Mouse (Mus musculus) cerebellum, adult 8-10 months (tissue): ENCODE data around the gene Tat.

Experiments used
- DNase-seq: peaks from one replicate; pipeline ENCODE4 v3.0.0; 2022

The Tat gene

DNA sequence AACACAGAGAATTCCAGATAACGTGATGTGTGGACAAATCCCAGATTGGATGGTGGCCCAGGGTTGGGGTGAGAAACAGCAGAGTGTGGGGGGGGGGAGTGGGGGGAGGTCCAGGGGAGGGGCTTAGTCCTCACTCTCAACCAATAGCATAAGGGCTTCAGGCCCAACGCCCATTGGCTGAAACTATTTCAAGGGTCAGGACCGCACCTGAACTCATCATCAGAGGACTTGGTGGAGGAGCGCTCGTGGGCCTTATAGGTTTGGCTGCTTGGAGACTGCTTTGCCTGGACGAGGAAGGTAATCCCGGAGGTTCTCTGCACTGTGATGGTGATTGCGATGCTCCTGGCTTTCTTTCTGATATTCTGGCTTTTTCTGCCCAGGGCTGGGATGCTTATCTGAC lies at the start of gene Tat:
TSS of gene Tat (plus strand) at position 214 of the 400 bp plus-strand sequence.
- no peak for DNase-seq

DNA sequence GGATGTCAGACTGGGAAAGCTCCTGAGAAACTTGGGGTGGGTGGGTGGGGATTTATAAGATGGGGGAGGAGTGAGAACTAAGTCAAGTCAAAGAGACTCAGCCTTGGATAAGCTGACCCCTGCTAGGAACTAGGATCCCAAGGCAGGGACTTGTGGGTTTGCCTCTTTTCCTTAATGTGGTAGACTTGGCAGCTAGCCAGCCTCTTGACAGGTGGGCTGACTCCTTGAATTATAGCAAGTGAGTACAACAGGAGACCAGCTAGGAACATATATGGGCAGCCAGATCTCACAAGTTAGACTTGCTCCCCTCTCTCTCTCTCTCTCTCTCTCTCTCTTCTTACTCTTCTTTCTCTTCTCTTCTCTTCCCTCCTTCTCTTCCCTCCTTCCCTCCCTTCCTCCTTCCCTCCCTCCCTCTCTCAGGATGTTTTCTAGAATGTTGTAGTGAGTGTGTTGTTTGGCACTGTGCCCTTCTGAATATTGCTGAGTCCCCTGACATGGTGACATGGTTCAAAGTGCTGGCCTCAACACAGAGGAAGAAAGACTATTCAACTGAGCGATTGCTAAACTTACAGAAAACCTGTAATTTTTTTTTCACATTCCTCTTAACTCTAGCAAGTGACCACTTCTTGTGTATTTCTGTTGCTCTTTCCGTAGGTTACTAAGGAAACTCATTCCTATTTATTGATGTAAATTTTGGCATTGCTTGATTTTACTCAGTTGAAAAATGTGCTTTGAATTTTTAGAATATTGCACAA lies 48.5 kb upstream of the Tat start:
- no peak for DNase-seq

DNA sequence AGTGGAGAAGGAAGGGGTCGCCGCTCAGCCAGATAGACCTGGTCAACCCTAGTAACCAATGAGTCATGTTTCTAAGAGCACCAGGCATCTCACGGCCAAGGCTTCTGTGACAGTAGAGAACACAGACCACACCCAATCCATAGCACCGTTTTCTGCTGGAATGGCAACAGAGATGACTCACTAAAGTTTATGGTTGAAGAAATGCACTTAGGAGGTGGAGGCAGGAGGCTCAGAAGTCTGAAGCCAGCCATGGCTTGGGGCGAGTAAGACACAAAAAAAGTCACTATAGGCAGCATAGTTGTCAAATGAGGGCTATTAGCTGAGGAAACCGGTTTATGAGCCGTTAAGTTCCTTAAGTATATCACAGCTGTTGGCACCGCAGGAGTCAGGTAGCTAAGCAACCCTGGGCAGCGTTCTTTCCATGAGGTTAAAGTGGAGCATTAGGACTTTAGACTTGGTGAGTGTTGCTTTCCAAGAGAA lies 45.0 kb upstream of the Tat start:
- DNase-seq, result no peak

DNA sequence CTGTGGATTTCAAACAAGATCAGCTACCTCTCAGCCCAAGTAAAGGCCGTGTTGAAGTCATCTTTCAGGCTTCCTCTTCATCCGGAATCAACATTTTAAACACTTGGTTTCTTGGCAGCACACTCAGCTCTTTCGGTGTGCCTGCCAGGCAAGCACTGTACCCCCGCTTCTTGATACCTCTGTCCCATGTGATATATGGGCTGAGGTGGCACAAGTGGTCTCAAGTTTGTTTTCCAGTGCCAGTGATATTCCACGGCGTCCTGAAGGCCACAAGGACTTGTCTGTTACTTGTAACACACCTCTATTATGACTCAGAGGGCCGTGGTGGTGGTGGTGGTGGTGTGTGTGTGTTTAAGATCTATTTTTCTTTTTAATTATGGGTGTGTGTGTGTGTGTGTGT lies 44.5 kb upstream of the Tat start:
- no peak for DNase-seq

DNA sequence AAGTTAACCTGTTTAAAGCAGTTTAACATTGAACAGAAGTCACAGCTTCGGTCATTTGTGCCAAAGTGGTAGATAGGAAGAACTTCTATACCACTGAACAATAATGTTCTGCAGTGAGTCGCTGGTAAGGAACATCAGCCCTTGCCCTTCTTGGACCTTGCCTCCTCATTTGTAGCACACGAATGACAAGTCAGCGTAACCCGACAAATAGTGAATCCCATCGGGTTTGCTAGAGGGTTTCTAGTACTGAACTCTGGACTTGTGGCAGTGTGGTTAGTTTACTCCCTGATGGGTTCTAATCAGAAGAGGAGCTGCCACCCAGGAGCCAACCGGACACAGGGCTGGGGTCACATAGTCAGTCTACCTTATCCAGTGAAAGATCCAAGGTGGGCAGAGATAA lies 44.0 kb upstream of the Tat start:
- DNase-seq, result no peak

DNA sequence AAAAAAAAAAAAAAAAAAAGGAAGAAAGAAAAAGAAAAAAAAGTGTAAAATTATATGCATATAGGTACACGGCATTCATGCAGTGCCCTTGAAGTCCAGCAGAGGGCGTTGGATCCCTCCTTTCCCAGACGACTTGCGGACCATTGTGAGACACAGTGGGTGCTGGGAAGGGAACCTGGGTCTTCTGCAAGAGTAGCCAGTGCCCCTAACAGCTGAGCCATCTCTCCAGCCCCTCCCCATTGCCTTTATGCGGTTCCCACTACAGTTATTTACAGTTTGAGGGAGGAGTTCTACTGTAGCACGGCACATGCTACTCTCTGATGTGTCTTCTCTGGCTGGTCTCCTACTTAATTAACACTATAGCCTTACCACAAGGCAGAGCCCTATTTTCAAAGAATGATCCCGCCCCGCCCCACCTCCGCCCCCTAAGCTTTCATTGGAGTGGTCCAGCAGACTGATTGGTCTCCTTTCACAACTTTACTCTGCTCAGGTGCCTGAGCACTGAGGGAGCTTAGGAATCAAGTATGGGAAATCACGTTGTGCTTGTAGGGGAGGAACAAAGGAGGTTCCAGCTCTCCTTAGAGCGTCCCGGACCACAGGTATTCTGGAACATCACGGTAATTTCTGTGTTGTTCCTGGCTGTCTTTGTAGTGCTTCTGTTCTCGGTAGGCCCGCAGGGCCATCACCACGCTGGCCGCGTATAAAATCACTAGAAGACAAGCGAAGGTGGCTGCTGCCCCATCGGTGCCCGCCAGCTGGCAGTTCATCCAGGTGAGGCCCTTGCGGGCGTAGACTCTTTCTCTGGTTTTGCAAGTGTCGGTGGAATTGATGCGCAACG lies 42.6 kb upstream of the Tat start:
- DNase-seq, result peak; percentile 44

DNA sequence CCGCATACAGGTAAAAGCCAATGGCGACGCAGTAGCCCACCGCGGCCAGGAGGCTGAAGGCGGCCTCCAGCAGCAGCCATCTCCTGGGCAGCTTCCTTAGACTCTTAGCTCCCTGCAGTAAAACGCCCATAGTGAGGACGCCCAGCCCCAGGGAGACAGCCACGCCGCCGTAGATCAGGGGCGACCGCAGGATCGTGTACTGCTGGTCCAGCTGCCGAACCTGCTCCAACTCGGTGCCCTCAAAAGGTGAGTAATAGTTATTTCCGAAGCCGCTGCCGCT lies 42.0 kb upstream of the Tat start:
- peak; percentile 12 for DNase-seq

DNA sequence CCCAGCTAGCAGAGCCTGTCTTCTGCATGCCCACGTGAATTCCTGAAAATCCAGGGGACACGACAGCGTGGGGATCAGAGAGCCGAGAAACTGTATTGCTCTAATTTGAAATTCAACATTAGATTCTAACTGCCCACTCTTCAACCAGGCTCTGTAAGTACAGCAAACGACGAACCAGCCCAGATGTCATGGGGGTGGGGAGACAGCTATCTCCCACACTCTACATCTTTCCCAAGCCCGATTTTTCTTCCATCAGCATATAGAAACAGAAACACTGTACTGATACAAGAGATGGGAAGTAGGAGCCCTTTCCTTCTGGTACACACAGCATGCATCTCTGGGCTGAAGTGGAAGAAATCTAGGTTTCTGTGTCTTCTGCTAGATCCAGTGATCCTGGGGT lies 38.1 kb upstream of the Tat start:
- no peak for DNase-seq

DNA sequence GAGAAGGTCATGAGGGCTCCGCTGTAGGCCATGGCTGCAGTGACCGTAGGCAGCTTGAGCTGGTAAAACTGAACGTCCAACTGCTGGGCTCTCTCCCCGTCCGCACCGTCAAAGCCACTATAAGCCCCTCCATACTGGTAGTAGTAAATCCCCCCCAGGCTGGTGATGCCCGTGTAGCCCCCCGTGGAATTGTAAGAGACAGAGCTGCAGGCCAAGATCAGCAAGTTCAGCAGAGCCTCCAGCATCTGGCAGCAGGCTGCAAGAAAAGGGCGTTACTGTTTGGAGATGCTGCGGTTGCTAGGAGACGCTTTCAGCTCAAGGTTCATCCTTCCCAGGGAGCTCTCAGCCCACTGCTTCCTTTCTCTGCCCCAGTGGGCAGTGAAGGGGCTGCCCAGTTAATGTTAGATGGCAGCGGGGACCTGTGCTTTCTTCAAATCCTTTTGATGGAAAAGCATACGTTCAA lies 35.7 kb upstream of the Tat start:
- DNase-seq, result no peak

DNA sequence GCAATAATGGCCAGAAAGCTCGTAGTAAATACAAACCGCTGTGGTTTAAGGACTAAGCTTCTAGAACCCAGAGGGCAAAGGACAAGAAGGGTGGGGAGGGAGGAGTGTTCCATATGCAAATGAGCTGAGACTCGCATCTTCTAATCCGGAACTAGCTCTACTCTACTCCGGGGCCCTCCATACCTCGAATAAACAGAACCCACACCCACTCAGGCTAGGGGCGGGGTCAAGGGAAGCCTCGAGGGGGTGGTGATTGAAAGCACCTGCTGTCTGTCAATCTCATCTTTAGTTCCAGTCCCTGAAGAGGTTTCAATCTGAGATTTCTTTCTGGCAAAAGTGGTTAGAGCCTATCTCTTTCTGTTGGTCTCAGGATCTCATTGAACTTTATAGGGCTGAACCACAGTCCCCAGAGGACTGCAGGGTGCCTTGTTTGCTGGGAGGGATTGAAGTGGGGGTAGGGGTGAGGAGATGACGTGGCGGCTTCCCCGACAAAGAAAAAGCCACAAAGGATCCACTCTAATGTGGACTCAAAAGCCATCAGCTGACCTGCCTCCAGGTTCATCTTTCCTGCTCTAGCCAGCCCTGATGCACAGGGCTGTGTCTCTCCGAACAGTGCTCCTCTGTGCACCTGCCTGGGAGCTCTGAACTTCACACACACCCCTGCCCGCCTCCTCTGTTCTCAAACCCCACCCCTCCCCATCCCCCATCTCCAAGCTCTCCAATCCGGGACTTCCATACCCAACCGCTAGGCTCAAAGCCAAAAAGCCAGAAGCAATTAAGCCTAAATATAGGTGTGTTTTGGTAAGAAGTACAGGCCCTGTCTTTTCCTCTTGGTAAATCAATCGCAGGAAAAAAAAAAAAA lies 32.8 kb upstream of the Tat start:
- no peak for DNase-seq

DNA sequence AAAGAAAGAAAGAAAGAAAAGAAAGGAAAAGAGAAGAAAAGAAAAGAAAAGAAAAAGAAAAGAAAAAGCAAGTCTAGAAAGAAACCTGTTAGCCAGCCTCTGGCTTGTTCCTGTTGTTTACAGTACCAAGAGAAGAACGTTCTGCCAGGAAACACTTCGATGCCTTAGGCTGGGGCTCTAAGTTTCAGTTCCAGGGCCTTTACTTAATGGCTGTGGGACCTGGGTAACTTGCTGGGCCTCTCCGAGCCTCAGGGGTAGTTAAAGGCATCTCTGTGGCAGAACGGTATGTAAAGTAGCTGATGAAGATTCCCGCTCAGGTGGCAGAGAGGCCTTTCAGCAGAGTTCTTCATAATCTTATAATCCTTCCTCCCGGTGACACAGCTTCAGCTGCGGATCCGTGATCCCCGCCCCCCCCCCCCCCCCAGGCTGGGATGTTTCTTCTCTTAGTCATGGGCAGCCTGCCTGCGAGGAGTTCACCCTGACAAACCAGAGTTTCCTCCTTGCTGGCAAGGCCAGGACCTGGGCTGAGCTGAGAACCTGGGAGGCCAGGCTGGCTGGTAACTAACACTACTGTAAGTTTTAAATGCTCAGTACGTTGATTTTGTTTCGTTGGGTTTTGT lies 32.1 kb upstream of the Tat start:
- no peak for DNase-seq

DNA sequence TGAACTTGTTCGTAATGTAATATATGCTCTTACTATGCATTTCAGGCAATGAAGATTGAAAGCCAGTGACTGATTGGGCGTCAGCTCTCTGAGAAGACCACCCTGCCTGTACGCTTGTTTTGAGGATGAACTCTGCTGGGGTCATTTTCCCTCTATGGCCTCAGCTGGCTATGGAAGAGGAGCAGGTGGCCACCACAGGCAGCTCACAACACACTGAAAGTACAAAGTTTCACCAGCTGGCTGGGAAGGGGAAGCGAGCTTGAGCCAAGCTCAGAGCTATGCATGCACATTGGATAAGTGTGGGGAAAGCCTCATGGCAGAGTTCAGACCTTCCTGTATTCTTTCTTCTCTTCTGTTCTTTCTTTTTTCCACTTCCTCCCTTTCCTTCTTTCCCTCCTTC lies 31.1 kb upstream of the Tat start:
- DNase-seq, result no peak

DNA sequence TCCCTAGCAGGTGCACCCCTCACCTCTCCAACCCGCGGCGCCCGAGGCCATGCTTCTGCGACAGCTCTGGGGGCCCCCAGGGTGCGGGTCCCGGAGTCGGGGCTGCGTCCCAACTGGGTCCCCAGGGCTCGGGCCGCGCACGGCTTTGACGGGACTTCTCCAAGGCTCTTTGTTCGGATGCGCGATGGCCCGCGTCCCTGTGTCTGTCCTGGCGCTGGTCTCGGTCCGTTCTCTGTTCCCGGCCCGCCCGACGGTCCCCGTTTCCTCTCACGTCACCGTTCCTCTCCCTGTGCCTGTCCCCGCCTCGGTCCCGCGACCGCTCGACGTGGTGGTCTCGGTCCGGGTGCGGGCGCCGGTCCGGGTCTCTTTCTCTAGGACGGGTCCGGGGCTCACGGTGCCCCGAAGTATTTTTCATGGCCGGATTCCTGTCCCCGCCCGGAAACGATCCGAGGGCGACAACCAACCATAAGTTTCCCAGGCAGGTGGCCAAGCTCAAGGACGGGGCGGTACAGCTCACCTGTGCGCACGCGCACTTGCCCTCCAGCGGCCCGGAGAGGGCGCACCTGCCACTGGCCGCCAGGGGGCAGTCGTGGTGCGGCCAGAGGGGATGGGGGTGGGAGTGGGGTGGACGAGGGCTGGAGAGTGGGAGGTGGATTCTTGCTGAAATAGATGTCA lies 28.4 kb upstream of the Tat start, which contains the start of gene Marveld3:
TSS of gene Marveld3 (minus strand) at position 511 of the 675 bp plus-strand sequence.
- DNase-seq, result no peak

DNA sequence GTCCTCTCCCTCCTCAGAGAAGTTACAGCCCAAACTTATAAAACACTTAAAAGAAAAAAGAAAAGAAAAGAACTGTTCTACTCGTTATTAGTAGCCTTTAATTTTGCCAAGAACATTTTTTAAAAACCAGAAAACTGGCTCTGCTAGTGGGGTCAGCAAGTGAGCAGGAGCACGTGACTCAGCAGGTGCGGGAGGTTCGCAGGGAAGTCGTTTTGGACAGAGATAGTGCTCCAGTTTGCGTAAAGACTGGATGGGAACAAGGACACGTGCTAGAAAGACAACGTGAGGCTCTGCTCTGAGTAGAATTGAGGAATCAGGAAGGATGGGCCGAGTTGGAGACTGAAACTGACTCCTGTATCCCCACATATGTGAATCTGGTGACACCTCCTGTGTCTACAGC lies 27.3 kb upstream of the Tat start:
- no peak for DNase-seq

DNA sequence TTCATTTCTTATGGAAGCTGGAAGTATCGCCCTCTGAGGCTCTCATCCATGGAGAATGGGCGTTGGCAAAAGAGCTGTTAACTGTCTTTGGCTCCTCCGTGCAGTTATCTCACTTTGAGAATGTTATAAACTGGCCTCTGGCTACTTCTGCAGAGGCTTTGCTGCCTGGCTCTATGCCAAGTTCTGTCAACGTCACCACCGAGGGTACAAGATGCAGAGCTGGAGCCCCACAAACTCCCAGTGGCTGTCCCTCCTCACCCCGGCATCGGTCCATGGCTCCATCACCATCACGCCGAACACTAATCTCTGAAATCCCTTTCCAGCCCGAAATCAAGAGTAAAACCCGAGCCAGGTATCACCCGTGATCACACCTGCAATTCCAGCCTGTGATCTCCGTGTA lies 26.8 kb upstream of the Tat start:
- DNase-seq, result no peak

DNA sequence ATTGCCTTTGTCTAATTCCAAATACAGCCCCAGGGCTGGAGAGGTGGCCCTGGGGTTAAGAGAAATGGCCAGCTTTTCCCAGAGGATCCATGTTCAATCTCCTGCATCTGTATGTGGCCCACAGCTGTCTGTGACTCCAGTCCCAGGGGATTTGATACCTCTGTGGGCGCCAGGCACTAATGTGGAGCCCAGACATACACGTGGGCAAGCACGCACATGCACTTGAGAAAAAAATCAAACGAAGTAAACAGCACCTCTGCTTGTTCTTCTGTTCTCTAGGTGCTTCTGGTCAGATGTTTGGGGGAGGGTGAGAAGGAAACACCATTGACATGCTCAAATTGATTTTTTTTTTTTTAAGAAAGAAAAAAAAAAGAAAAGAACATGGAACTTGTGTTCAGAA lies 26.1 kb upstream of the Tat start:
- no peak for DNase-seq

DNA sequence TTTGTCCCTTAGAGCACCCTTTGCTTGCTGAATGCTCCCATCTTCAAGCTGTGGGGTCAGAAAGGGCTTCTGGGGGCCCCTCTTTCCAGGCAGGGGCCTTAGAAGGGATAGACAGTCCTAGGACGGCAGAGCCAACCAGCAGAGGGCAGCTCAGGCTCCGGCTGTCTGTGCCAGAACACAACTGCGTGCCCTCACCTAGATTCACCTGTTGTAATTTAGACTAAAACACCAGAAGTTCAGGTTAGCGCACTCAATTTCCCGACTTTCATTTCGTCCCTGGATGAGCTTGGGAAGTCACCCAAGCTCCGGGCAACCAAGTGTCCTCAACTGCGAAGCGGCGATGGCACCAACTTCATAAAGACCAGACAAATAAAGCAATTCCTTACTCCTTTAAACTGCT lies 21.4 kb upstream of the Tat start:
- DNase-seq, result no peak

DNA sequence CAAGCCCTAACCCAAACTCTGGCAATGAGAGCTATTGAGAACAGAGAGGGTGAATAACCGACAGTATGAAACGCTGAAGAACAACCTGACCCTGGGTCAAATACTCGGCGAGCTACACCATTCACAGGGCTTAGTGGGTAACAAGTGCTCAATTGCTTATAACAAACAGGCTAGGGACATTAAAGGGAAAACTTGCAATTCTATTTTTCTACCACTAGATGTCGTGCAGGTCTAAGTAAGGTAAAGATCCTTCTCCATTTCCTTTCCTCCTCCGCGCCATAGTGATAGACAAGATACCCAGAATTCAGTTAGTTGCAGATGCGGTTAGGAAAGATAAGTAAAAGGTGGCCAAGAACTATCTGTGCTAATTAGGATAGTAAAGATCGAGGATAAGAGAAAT lies 19.9 kb upstream of the Tat start:
- peak; percentile 25 for DNase-seq

DNA sequence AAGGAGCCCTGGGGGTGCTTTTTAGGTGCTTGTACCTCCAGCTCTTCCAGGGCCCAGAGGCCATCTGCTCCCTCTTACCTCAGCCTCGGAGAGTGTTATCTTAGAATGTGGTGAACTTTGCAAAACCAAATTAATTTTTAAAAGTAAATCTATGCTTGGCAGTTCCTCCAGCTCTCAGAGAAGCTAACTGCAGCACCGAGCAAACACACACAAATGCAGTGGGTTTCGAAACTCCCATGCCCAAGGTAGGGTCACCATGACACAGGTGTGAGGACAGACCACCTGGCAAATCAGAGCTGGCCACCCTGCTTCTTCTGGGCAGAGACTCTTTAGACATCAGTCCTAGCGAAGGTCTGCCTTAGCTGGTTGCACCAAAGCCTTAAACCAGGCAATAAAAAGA lies 17.3 kb upstream of the Tat start:
- DNase-seq, result no peak

DNA sequence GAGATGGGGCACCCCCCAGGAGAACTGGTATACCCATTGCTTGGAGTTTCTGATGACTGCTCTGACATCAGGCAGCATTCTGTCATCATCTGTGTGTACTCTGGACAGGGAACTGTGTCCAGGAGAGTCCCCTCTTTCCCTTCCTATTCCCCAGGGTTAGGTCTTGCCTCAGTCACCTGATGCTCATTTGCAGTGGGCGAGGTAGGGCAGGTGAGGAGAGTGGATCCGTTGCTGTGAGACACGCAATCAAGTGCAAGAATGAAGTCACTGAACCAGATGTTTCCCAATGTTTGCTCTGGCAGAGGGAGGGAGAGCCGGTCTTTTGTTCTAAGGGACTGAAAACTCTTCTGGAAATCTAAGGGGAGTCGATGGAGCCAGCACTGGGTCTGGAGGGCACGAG lies 10.9 kb upstream of the Tat start:
- DNase-seq, result no peak

DNA sequence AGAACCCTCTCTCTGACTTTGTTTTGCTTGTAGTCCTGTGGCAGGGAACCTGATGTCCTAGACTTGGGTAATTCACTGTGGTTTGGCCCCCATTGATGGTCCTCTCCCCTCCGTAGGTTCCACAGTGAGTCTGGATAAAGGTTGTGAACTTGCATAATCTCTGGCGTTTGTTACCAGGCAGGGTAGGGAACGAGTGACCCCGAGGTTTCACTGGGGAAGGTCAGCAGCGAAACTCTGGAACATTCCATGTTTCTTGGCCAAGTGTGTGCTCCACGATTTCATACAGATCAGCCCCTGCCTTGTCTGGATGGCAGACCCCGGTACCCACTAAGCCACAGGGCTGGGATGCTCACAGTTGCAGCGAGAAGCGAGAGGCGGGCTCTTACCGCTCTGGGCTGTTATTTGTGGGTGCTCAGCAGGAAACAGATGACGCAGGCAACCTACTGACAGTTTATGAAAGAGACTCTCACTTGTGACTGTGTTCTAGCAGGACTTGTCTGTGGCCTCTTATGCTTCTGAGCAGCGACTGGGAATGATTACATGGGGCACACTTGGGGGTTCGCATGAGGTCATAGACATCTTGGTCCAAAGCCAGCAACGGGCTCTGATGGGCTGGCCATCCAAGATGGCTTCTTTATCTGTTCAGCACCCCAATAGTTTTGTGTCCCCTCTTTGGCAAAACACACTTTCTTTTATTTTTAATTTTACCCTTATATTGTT lies 7.7 kb upstream of the Tat start:
- no peak for DNase-seq

DNA sequence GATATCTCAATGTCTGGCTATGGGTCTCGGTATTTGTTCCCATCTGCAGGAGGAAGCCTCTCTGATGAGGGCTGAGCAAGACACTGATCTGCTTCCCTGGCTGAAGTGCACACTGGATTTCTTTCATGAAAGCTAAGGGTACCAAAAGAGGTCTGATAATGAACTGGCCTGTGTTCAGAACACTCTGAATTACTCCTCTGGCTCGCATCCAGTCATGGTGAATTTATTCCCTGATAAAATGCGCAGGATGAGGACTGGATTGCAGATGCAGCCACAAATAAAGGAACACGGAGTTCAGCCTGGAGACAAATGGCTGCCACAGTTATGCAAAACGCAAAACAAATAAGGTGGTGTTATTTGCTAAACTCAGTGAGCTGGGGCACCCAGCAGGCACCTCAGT lies 6.3 kb upstream of the Tat start:
- no peak for DNase-seq
